Mouse (Mus musculus): ENCODE data around the gene Cldn34c2. TPM values are rescaled to one million over a fixed set of nuclear protein-coding genes. Genes with fewer than 3 reads are reported as not detected.
"Not testable (repeated sequence)": the region's sequence is repeated elsewhere in the genome, so short reads cannot be mapped to it uniquely, and the experiment has no call there.

Gene Cldn34c2
- not detected in 2 replicates for polyA plus RNA-seq (2015; fragmentation: Nextera tagmentation; extraction: Ambion mirVana)

DNA sequence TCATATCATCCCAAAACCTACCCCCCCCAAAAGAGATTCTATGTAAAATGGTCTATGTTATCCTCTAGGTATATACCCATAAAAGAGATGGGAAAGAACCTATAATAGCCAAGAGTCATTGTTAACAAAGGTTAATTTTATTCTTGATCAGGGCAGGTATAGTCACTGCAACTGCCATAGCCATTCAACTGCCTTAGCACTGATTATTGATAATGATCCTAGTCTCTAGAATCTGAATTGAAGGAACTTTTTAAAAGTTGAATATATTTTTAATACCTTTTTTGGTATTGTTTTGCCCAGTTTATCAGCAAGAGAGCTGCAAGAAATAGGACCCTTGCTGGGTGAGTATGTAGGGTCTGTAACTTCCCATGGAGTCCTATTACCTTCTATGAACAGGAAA lies at the start of gene Cldn34c2:
Gene Cldn34c2 (plus strand): TSS at position 301 of the 400 bp plus-strand sequence.
- H3K4me3 ChIP-seq; H3K27me3 ChIP-seq; H3K36me3 ChIP-seq; H3K9me3 ChIP-seq; H3K9ac ChIP-seq; H3K4me2 ChIP-seq; H3K4me1 ChIP-seq; ATAC-seq (ENCODE audit: borderline replicate concordance, extremely low read depth, low FRiP score, low TSS enrichment); H3K27ac ChIP-seq: not testable (repeated sequence)

- WGBS: 91% methylated on average over 13 of the region's 13 CpGs
- H3K27ac ChIP-seq: not testable (repeated sequence)
Observed at GRCm38 (mm10) chrX:123551378-123551777, 30.1 kb upstream of the Cldn34c2 start.

DNA sequence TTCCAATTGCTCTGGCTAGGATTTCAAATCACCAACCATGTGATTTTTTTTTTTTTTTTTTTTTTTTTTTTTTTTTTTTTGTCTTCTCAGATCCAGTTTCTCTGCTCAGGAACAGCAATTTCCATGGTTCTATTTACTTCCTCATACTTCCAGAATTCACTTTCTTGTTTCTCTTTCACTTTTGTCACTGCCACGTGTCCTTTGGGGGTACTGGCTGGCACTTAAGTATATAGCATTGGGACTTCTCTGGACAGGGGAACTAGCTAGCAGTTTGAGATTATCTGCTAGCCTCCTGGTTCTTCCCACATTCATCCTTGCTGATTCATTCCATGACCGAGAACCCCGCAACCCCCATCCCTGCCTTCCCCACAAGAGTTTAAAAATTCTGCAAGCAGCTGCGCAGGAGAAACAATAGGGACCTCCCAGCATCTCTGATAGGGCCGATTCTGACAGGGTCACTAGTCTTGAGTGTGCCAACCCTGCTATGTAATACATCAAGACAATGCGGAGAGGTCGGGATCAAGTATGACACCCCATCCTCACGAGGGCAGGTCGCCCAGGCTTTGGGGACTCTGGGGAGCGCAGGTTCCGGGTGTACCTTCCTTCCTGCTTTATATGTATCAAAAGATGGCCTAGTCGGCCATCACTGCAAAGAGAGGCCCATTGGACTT lies 30.8 kb downstream of the Cldn34c2 start:
- not testable (repeated sequence) for H3K36me3 ChIP-seq; H3K4me3 ChIP-seq; ATAC-seq (ENCODE audit: borderline replicate concordance, extremely low read depth, low FRiP score, low TSS enrichment); H3K4me2 ChIP-seq; H3K27me3 ChIP-seq; H3K27ac ChIP-seq; H3K4me1 ChIP-seq; H3K9me3 ChIP-seq; H3K9ac ChIP-seq
- WGBS: 82% methylated on average over 6 of the region's 12 CpGs

More at GRCm38 (mm10) chrX:123551378-123551777, 30.1 kb upstream of the Cldn34c2 start:
- not testable (repeated sequence) for ATAC-seq (ENCODE audit: borderline replicate concordance, extremely low read depth, low FRiP score, low TSS enrichment); H3K9ac ChIP-seq; H3K4me1 ChIP-seq; H3K36me3 ChIP-seq; H3K4me3 ChIP-seq; H3K27me3 ChIP-seq; H3K4me2 ChIP-seq; H3K9me3 ChIP-seq

Other genes starting within 250 kb of the Cldn34c2 start
- not detected in 2 replicates for gene Gm17467, start 123.1 kb downstream of the Cldn34c2 start, polyA plus RNA-seq (2015; fragmentation: Nextera tagmentation; extraction: Ambion mirVana)
- not detected in 2 replicates for gene Cldn34c3, start 212.0 kb downstream of the Cldn34c2 start, polyA plus RNA-seq (2015; fragmentation: Nextera tagmentation; extraction: Ambion mirVana)